Mouse (Mus musculus): ENCODE data around the gene Lrwd1.
A peak's percentile ranks its signal among the peaks of the same experiment; 100 is the strongest.

DNA sequence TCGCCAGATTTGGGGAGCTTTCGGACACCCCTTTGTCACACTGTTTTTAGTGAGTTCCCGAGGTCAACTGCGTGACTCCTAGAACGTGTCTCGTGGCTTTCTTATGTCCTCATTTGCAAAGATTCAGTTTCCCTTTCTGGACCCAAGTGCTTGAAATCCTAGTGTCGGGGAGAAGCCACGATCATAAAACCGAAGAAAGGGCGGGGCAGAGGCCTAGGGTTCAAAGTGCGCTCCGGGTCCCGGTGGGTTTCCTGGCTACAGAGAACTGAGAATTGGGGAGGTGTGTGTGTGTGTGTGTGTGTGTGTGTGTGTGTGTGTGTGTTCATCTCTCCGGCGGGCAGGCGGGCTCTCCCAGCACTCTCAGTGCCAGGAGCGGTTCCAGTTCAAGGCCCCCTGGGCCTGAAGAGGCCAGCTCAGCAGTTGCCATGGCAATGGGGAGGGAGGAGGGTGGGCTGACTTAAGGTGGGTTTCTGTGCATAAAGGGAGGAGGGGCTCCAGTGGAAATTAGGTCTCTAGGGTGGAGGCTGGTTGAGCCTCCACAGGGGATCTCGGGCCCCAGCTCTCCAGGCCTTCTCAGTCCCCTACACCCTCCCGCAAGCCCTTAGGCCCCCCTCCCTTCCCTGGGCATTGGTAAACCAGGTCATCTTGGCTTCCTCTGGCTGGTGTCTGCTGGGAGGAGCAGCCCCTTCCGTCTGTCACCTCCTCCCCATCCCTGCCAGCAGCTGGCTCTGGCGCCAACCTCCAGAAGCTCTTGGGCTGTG lies 50.8 kb downstream of the Lrwd1 start:
- TF ChIP-seq HCFC1 (IDR thresholded peaks at IDR 0.05; ENCODE audit: borderline replicate concordance, insufficient read depth, low read length) (no peak), MAFK (IDR thresholded peaks at IDR 0.05; ENCODE audit: insufficient read depth, low read depth, low read length) (0 out of 2 replicates have a peak, but pooled peaks have one; percentile 10)
